Mouse (Mus musculus) lung, postnatal 0 days (tissue): Measurements from ENCODE around the gene Ist1.

Experiments
- CTCF ChIP-seq: IDR thresholded peaks from 2 replicates; pipeline ENCODE4 v1.5.1; 2016; ENCODE audit warnings: antibody characterized with exemption, mild to moderate bottlenecking
- EP300 ChIP-seq: IDR thresholded peaks from 2 replicates; pipeline ENCODE4 v1.6.1; 2016; ENCODE audit warnings: antibody characterized with exemption, mild to moderate bottlenecking, control low read depth

- no peak for TF ChIP-seq CTCF
- no peak for TF ChIP-seq EP300
These were observed 12.4 kb upstream of the Ist1 start, which contains the start of gene Zfp821 for GRCm38 (mm10) chr8:109705320-109706075.
